Mouse (Mus musculus) embryonic fibroblast, embryonic 13.5 days (primary cell): ENCODE data around the gene Zfp873.
"Not testable (repeated sequence)": the region's sequence is repeated elsewhere in the genome, so short reads cannot be mapped to it uniquely, and the experiment has no call there.

ENCODE experiments used
- CTCF ChIP-seq: IDR thresholded peaks from 2 replicates; pipeline ENCODE4 v1.5.1; 2011; ENCODE audit warnings: mild to moderate bottlenecking, control low read depth, low read length, moderate library complexity, borderline replicate concordance; ENCODE audit not compliant: insufficient read depth
- POLR2A ChIP-seq: IDR thresholded peaks from 2 replicates; pipeline ENCODE4 v1.6.1; 2011; ENCODE audit warnings: low read depth, mild to moderate bottlenecking, control low read depth, low read length, moderate library complexity

DNA sequence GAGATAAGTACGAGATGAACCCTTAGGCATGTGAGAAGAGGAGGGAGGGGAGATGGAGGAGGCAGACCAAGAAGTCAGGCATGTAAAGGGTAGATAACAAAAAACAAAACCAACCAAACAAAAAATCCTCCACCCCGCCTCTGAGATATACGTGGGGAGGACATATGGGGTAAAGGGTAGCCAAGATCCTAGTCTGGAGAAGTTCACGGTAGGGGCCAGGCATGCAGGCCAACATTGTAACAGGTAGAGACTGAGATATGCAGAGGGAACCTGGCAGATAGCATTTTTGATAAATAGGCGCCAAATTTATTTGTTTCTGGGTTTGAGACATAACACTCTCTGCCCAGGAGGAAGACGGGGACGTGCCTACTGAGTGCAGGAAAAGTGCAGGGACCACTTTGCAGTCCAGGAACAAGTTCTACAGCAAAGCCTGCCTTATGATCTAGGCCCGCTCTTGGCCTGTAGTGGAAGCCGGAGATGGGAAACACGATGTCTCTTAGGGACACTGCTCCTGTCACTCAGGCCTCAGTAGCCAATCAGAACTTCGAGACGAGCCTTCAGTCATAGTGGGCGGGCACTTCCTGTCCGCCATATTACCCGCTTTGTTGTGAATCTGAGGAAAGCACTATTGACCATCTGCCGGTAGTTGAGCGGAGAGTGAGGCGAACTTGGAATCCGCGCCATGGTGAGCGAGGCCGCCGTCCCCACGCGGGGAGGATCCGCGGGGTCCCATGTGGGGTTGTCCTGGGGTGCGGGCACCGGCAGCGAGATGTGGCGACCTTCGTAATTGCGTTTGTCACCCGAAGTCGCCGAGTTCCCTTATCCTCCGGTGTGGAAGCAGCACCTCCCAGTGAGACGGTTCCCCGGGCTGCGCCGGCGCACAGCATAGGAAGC is 35.1 kb downstream of the Zfp873 start, which contains the start of gene BC024063:
- not testable (repeated sequence) for TF ChIP-seq CTCF
- peak; percentile 66 for TF ChIP-seq POLR2A
